27 mouse cellular contexts compared by ENCODE assay signal in genomic region chr7:113795209-113795608, GRCm38 (mm10). TPM values are rescaled to one million over a fixed set of nuclear protein-coding genes. Genes with fewer than 3 reads are reported as not detected.
DNase-seq lines count a peak whose midpoint lies in the region; ATAC-seq and TF ChIP-seq lines count a peak whose summit lies in the region.
"Had no signal": no experiment of that assay in that cellular context is flagged by ENCODE, and none has a peak within 500 bp of the region (broad histone marks: within the 10 kb centered on the region; RNA-seq: fewer than 3 reads in every experiment).

No protein-coding gene starts in this region.

- peak; percentile 89 for DNase-seq in heart, adult 11 months
- no peak for DNase-seq in heart, postnatal 25 days (ENCODE audit: low spot score)
- DNase-seq in adrenal gland, postnatal 10 days = peak; percentile 19
- DNase-seq in heart, postnatal 10 days = peak; percentile 51 to 63
- DNase-seq in forebrain, postnatal 0 days = no peak
- DNase-seq: cerebellum, adult 18-20 months; cerebellum, postnatal 10 days; gastrocnemius, postnatal 36 days; kidney, adult 2 months; kidney, postnatal 10 days; liver; lung, embryonic 14.5 days; right cerebral cortex, adult 18-20 months; spleen, adult 18-20 months; thymus, postnatal 14 days had no signal

- peak overlapping the region; percentile 77 for H3K27ac ChIP-seq in heart, embryonic 13.5 days (replicated peaks)
- H3K27ac ChIP-seq in forebrain, postnatal 0 days (ENCODE audit: low read depth, low read length) = no peak overlapping the region
- no peak overlapping the region for H3K27ac ChIP-seq in kidney, embryonic 14.5 days (ENCODE audit: low read depth, low read length)
- H3K27ac ChIP-seq: forebrain, embryonic 13.5 days; heart, adult 2 months; intestine, embryonic 15.5 days; liver, embryonic 14.5 days; midbrain, embryonic 10.5 days; midbrain, embryonic 15.5 days; neural tube, embryonic 15.5 days had no signal

- no peak overlapping the region for H3K9ac ChIP-seq in heart, embryonic 13.5 days
- no peak overlapping the region for H3K9ac ChIP-seq in forebrain, postnatal 0 days
- no peak overlapping the region for H3K9ac ChIP-seq in kidney, embryonic 14.5 days (ENCODE audit: low read depth, low read length)
- H3K9ac ChIP-seq: forebrain, embryonic 13.5 days; intestine, embryonic 15.5 days; liver, embryonic 14.5 days; lung, embryonic 14.5 days; midbrain, embryonic 15.5 days; neural tube, embryonic 15.5 days had no signal

- no peak overlapping the region for H3K4me2 ChIP-seq in heart, embryonic 13.5 days
- no peak overlapping the region for H3K4me2 ChIP-seq in forebrain, postnatal 0 days (ENCODE audit: low read depth)
- no peak overlapping the region for H3K4me2 ChIP-seq in kidney, embryonic 14.5 days (replicated peaks; ENCODE audit: low read depth, low read length)
- H3K4me2 ChIP-seq: forebrain, embryonic 13.5 days; intestine, embryonic 15.5 days; lung, embryonic 14.5 days; midbrain, embryonic 15.5 days; neural tube, embryonic 15.5 days had no signal

- ATAC-seq in heart, embryonic 13.5 days (ENCODE audit: extremely low read depth, insufficient number of reproducible peaks, low FRiP score, low TSS enrichment) = no peak; the same call in 1 of the 2 replicates
- ATAC-seq in forebrain, postnatal 0 days = no peak
- ATAC-seq in kidney, embryonic 14.5 days (ENCODE audit: low FRiP score, low TSS enrichment) = no peak
- ATAC-seq: CD4-positive, CD25-positive, alpha-beta regulatory T cell, adult 4 months; forebrain, embryonic 13.5 days; hindbrain, embryonic 16.5 days; intestine, embryonic 15.5 days; midbrain, embryonic 15.5 days had no signal

- H3K9me3 ChIP-seq in heart, embryonic 13.5 days = peaks cover 4% of the 10 kb centered on the region; the same call in 1 of the 2 replicates
- no peaks in the 10 kb centered on the region for H3K9me3 ChIP-seq in forebrain, postnatal 0 days (ENCODE audit: low read length)
- H3K9me3 ChIP-seq in kidney, embryonic 14.5 days (ENCODE audit: control insufficient read depth, low read length) = no peaks in the 10 kb centered on the region
- H3K9me3 ChIP-seq: forebrain, embryonic 13.5 days; intestine, embryonic 15.5 days; midbrain, embryonic 10.5 days; midbrain, embryonic 15.5 days; neural tube, embryonic 15.5 days had no signal

- WGBS in heart, embryonic 13.5 days = 25% methylated on average over 5 of the region's 5 CpGs
- WGBS in forebrain, postnatal 0 days = 90% methylated on average over 5 of the region's 5 CpGs
- WGBS in kidney, embryonic 14.5 days = 72% methylated on average over 5 of the region's 5 CpGs

- peaks cover 42% of the 10 kb centered on the region for H3K4me1 ChIP-seq in heart, embryonic 13.5 days
- H3K4me1 ChIP-seq in forebrain, postnatal 0 days (ENCODE audit: insufficient read depth) = no peaks in the 10 kb centered on the region
- H3K4me1 ChIP-seq in kidney, embryonic 14.5 days (ENCODE audit: control insufficient read depth, insufficient read depth, low read length) = no peaks in the 10 kb centered on the region
- H3K4me1 ChIP-seq: forebrain, embryonic 13.5 days; intestine, embryonic 15.5 days; midbrain, embryonic 15.5 days; neural tube, embryonic 15.5 days had no signal

- no peak overlapping the region for H3K4me3 ChIP-seq in heart, embryonic 13.5 days
- H3K4me3 ChIP-seq in forebrain, postnatal 0 days (ENCODE audit: low read depth, low read length) = no peak overlapping the region
- no peak overlapping the region for H3K4me3 ChIP-seq in kidney, embryonic 14.5 days (ENCODE audit: low read length)
- H3K4me3 ChIP-seq: forebrain, embryonic 13.5 days; heart, adult 2 months; intestine, embryonic 15.5 days; midbrain, embryonic 10.5 days; midbrain, embryonic 15.5 days; neural tube, embryonic 15.5 days had no signal

- H3K27me3 ChIP-seq in heart, embryonic 13.5 days (replicated peaks) = no peaks in the 10 kb centered on the region
- no peaks in the 10 kb centered on the region for H3K27me3 ChIP-seq in forebrain, postnatal 0 days (ENCODE audit: insufficient read depth, low read length)
- H3K27me3 ChIP-seq in kidney, embryonic 14.5 days (ENCODE audit: control insufficient read depth, insufficient read depth, low read length) = no peaks in the 10 kb centered on the region
- H3K27me3 ChIP-seq: forebrain, embryonic 13.5 days; intestine, embryonic 15.5 days; midbrain, embryonic 15.5 days; neural tube, embryonic 15.5 days had no signal

- peaks cover 21% of the 10 kb centered on the region for H3K36me3 ChIP-seq in heart, embryonic 13.5 days
- H3K36me3 ChIP-seq in forebrain, postnatal 0 days (ENCODE audit: insufficient read depth) = no peaks in the 10 kb centered on the region
- no peaks in the 10 kb centered on the region for H3K36me3 ChIP-seq in kidney, embryonic 14.5 days (ENCODE audit: control insufficient read depth, insufficient read depth, low read length)
- H3K36me3 ChIP-seq: intestine, embryonic 15.5 days; midbrain, embryonic 15.5 days; neural tube, embryonic 15.5 days had no signal

- no peak for TF ChIP-seq CTCF in forebrain, postnatal 0 days (IDR thresholded peaks at IDR 0.05; ENCODE audit: low read depth)

- intact Hi-C loops in heart, postnatal 25 days (cut with DNase I) = no loop called here
- intact Hi-C loops in heart, postnatal 10 days (cut with DNase I) = no loop called here

RNA-seq across cellular contexts. Expression of gene Spon1, which starts 29.4 kb away (rescaled TPM):
- 10 to 100 TPM; 12.8 to 12.9 TPM for total RNA-seq in heart, postnatal 25 days (2021)
- 10 to 100 TPM; 12.9 to 14.2 TPM for total RNA-seq in adrenal gland, postnatal 10 days (2021)
- polyA plus RNA-seq in heart, embryonic 13.5 days (2015; fragmentation: Nextera tagmentation; extraction: Ambion mirVana) = 71.5 and 72.9 TPM in 2 replicates
- total RNA-seq in heart, postnatal 10 days (2021) = 10 to 100 TPM; 14.5 to 17.5 TPM
- 18.2 and 25.8 TPM in 2 replicates for total RNA-seq in forebrain, postnatal 0 days (2014; rRNA removed)
- 20.5 and 26.4 TPM in 2 replicates for polyA plus RNA-seq in forebrain, postnatal 0 days (2015; fragmentation: Nextera tagmentation; extraction: Ambion mirVana)
- polyA plus RNA-seq in kidney, embryonic 14.5 days (2014; fragmentation: Nextera tagmentation; extraction: Ambion mirVana) = 5.8 and 8.5 TPM in 2 replicates
- total RNA-seq: megakaryocyte progenitor cell, adult 5-6 weeks had no signal

Comparison
In these comparisons a context has a peak if more than half of its experiments do, and no peak if none do; other contexts are left out.
1. DNase-seq: peak in heart, adult 11 months (single experiment), adrenal gland, postnatal 10 days (single experiment) and heart, postnatal 10 days (2 of 2); none in heart, postnatal 25 days (single experiment) and forebrain, postnatal 0 days (single experiment).